Mouse (Mus musculus): Measurements from ENCODE around the gene Tle6.

Gene Tle6

DNA sequence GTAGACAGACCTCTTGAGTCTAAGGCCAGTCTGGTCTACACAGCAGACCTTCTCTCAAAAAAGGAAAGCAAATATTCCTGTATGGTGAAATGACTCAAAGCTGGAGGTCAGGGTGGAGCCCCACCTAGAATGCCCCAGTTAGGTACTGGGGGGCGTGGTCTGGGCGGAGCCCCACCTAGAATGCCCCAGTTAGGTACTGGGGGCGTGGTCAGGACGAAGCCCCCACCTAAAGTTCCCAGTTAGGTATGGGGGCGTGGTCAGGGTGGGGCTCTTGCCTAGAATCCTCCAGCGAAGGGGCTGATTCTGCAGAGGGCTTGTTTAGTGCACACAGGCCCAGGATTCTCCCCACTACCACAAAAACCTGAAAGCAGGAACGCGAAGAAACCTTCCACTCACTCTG is 22.6 kb upstream of the Tle6 start:
- no peak for DNase-seq

GRCm38 (mm10) chr10:81620786-81621185 is 19.9 kb upstream of the Tle6 start:
- no peak for DNase-seq

DNA sequence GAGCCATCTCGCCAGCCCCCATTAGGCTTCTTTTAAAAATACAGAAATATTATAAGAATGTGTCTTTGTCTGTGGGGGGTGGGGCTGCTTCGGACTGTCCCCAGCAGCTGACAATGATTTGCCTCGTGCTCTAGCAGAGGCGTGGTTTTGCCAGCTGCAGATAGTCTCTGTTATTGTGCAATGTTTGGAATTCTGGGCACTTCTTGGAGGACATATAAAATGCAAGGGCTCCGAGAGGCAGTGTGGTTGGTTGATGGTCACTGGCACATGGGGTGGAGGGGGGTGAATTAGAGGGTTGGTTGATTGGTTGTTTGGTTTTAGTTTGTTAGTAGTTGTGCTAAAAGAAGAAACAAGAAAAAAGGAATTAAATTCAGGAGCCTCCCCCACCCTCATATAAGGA is 19.1 kb upstream of the Tle6 start:
- DNase-seq = no peak

DNA sequence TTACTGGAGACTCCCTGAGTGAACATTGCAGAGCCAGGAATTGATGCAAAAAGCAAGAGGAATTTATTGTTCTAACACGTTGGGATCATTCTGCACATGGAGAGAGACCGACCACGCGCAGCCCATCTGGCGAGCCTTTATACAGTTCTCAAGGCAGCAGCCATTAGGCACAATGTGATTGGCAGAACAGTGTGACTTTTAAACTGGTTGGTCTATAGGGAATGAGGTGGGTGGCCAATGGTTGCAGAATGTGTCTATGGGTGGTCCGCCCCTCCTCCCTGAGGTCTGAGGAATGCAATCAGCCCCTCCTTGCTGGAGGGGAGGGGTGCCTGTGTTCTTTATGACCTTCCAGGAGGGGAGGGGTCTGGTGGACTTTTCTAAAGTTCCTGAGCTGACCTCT is 14.6 kb upstream of the Tle6 start:
- DNase-seq = no peak

GRCm38 (mm10) chr10:81612779-81613178 is 11.9 kb upstream of the Tle6 start:
- DNase-seq = no peak

DNA sequence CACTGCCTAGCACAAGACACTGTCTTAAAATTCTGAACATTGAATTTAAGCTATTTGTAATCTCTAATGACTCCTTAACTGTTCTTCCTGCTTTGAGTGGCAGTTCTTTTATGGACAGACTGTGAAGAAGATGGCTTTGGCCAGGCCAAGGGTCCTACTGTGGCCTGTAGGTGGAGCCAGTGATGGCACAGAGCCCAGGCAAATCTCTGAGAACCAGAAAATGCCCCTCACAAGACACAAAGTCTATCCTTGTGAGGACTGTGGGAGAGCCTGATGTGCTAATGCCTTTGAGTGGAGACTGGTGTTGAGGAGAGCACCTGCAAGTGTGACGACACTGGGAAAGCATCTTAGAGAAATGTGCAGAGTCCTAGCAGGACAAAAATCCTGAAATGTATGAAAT is 7.4 kb upstream of the Tle6 start:
- peak in 1 of 2 experiments; percentile 41 for DNase-seq

- peak; percentile 91 to 96 for DNase-seq
These were observed 5.3 kb upstream of the Tle6 start, which contains the start of gene BC025920 for GRCm38 (mm10) chr10:81605974-81606751. Gene BC025920, plus strand, starts transcription at chr10:81606270.

GRCm38 (mm10) chr10:81605666-81605973 is 4.7 kb upstream of the Tle6 start:
- no peak for DNase-seq

DNA sequence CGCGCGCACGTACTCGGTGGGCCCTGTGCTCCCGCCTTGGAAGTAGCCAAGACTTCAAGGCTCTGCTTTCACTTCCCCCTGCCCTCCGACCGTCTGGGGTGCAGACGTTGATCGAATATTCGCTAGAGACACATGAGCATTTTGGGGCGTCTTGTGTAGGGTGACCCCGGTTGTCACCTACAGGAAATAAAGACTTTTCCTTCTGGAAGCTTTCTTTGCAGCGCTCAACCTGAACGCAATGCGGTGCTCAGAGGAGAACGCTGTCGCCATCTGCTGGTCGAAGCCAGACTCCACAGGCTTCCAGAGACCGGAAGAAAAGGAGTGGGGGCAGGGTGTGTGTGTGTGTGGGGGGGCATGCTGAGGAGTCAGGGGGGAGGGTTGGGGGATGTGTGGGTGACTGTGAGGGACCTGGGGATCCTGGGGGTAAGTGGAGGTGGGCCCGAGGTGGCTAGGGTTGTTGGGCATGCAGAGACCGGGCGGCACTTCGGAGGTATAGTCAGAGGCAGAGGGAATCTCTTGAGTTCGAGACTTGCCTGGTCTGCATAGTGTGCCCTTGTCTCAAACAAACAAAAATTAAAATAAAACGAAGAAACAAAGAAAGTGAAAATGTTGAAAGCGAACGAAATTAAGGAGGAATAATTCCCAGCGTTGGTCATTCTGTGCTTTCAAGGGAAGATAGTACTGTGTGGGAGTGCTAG is 4.2 kb upstream of the Tle6 start:
- DNase-seq = peak; percentile 90 to 93

DNA sequence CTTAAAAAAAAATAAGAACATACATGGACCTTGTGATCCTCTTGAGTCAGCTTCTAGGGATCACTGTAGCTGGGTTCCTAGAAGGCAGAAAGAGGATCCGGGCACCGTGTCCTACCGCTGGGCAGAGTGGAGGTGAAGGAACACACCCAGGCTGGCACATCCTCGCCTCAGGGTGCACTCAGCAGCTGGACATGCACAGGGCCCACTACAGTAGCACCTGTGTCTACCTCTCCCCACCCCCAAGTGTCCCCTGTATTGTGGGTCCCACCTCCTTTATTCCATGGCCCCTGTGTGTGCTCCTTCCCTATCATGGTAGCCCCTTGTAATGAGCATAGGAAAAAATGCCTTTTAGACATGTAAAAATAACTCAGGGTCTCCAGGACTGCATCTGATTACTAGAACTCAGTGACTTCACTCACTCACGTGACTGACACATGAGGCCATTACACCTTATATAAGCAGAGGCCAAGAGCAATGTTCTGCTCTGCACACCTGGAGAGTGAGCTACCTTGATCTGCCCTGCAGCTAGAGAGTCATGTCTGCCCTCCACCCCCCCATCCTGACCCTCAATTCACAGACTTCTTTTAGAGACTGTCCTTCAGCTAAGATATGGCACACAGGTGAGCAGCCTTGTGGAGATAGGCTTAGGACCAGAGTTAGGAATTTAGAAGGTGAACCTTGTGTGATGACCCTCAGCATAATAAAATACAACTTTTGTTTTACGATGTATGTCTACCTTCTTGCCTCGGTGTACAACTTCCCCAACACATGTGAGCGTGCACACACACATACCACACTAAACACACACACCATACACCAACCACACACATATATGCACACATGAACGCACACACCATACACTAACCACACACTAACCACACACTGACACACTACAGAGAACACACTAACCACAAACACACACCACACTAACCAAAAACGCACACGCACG is 3.4 kb upstream of the Tle6 start:
- peak in 1 of 2 experiments; percentile 29 for DNase-seq

- DNase-seq = peak; percentile 57 to 73
These were observed 1.9 kb upstream of the Tle6 start for GRCm38 (mm10) chr10:81602741-81603151.

- peak in 1 of 2 experiments; percentile 25 for DNase-seq
These were observed 578 bp upstream of the Tle6 start for GRCm38 (mm10) chr10:81601396-81601905.

DNA sequence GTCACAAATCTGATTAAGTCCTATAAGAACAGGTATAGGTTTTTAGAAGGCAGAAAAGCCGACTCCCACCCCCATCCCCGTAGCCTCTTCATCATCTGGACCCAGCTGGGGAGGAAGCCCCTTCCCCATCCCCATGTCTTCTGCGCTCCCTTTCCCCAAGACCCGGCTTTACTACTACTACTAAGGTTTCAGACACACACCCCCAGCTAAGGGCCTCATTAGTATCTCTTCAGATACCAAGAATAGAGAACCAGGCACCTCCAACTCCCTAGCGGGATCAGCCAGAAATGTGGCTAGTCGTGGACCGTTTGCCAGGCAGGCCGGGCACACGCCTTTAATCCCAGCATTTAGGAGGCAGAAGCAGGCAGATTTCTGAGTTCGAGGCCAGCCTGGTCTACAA is 777 bp downstream of the Tle6 start:
- no peak for DNase-seq

DNA sequence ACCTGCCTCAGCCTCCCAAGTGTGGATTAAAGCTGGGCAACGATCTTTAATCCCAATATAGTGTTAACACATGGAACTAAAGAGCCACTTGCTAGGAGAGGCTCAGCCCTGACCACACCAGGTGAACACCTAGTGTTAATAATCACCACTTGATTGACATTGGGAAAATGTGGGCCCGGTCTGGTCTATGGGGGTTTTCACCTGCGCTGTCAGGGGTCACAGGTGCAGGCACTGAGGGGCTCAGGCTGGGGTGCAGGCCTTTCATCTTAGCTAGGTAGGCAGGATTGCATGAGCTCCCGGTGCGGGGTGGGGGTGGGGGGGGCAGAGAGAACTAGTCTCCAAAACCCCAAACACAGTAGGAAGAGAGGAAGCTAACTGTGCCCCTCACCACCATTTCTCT is 1.2 kb downstream of the Tle6 start:
- DNase-seq = no peak

DNA sequence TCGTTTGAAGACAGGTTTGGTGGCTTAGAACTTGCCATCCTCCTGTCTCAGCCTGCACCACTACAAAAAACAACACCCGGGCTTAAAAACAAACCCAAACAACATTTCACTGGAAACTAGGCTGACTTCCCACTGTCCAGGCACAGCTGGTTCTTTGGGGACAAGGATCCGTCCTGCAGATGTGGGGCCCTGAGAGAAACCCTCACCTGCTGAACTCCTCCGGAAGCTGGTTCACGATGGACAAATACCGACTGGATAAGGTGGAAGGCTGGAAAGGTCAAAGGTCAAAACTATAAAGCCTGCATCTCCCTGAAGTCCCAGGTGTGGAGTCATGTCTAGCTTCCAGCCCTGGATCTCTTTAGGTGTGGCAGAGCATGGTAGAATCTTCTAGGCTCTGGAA is 2.0 kb downstream of the Tle6 start:
- DNase-seq = no peak

DNA sequence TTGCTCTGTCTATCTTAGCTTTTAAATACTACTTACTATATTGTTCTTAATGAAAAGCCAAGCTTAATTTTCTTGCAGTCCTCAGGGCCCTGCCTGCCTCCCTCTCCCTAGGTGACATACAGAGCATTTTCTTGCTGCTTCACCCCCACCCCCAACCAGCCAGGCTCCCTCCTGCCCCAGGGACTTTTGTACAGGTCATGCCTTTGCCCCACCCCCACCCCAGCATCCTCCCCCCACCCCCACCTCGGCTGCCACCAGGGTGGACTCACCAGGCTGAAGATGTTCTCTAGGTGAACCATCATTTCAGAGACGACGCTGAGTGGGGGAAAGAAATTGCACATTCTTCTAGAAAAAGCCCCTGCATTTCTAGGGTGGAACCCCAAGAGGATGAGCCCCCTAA is 2.5 kb downstream of the Tle6 start:
- DNase-seq = no peak

GRCm38 (mm10) chr10:81597137-81597950 is 3.5 kb downstream of the Tle6 start:
- DNase-seq = peak in 1 of 2 experiments; percentile 50

GRCm38 (mm10) chr10:81596611-81597010 is 4.3 kb downstream of the Tle6 start:
- DNase-seq = no peak

GRCm38 (mm10) chr10:81595599-81595998 is 5.3 kb downstream of the Tle6 start:
- peak in 1 of 2 experiments; percentile 23 for DNase-seq

DNA sequence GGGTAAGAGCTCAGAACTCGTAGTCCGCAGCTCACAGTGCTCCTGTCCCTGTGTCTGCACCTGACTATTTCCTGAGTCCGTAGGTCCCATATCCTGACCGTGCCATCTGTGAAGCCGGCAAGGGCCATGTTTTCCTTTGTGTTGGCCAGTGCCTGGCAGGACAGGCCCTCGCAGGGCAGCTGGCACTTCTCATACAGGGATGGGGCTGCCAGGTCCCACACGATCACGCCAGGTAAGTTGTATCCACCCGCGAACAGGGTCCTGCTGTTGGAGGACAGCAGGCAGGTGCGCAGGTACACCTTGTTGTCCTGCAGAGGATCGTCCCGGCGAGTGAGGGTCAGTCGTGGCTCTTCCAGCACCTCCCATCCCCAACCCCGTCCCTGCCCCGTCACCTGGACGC is 6.9 kb downstream of the Tle6 start:
- DNase-seq = peak; percentile 74 to 75

- peak in 1 of 2 experiments; percentile 23 for DNase-seq
These were observed 7.7 kb downstream of the Tle6 start for GRCm38 (mm10) chr10:81593223-81593622.

- DNase-seq = peak in 1 of 2 experiments; percentile 23
These were observed 8.2 kb downstream of the Tle6 start for GRCm38 (mm10) chr10:81592631-81593030.
